Mouse (Mus musculus): ENCODE measurements around the gene Plcl2.

DNA sequence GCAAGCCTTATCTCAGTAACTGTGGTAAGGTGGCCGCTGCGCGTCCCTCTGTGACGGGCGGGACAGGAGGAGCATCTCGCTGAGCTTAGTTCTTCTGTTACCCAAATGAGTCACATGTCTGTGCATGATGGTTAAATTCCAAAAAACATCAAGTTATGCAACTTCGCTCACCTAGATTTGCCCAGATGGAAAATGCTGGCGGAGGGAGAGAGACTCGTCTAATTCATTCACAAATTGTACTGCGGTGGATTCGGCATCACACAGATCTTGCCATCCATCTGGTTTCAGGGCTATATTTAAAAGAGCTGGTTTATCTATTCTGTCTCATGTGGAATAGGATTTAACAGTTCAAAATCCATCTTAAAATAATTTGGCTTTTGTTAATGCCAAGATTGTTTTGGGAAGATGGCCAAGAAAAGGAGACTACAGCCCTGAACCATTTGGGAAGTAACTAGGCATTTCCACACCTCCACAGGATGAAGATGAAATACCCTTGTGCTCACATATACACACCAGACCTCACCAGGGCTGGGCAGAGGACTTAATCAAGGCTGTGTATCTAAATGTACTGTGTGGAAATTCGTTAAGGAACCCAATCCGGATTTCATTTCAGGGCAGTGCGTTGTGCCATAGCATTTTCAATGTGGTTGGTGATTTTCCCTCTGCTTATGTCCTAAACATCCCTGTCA is 141.5 kb downstream of the Plcl2 start:
- no peak for TF ChIP-seq CTCF (IDR thresholded peaks at IDR 0.05; ENCODE audit: control insufficient read depth, insufficient read depth, insufficient replicate concordance, low read depth, low read length)
- no peak for TF ChIP-seq POLR2A (IDR thresholded peaks at IDR 0.05; ENCODE audit: control insufficient read depth, low read depth, low read length)

Measured in testis, adult 2 months (tissue).